Mouse (Mus musculus): ENCODE results near the gene Rbbp5.
"Not testable (repeated sequence)": the region's sequence is repeated elsewhere in the genome, so short reads cannot be mapped to it uniquely, and the experiment has no call there.

Rbbp5 gene

GRCm38 (mm10) chr1:132476928-132477691 is at the start of gene Rbbp5:
Rbbp5 (plus strand) TSS chr1:132477365.
- DNase-seq (ENCODE audit: low spot score in 2 of 2) = peak; percentile 82

GRCm38 (mm10) chr1:132430818-132431217 is 46.3 kb upstream of the Rbbp5 start:
- DNase-seq (ENCODE audit: low spot score in 2 of 2) = no peak

GRCm38 (mm10) chr1:132431716-132432115 is 45.4 kb upstream of the Rbbp5 start:
- peak in 1 of 2 experiments; percentile 24 for DNase-seq (ENCODE audit: low spot score in 2 of 2)

- no peak for DNase-seq (ENCODE audit: low spot score in 2 of 2)
These were observed 43.8 kb upstream of the Rbbp5 start for GRCm38 (mm10) chr1:132433349-132433748.

- no peak for DNase-seq (ENCODE audit: low spot score in 2 of 2)
These were observed 43.1 kb upstream of the Rbbp5 start for GRCm38 (mm10) chr1:132434032-132434431.

- no peak for DNase-seq (ENCODE audit: low spot score in 2 of 2)
These were observed 40.7 kb upstream of the Rbbp5 start for GRCm38 (mm10) chr1:132436320-132436958.

GRCm38 (mm10) chr1:132436960-132437359 is 40.2 kb upstream of the Rbbp5 start:
- no peak for DNase-seq (ENCODE audit: low spot score in 2 of 2)

- no peak for DNase-seq (ENCODE audit: low spot score in 2 of 2)
These were observed 39.8 kb upstream of the Rbbp5 start for GRCm38 (mm10) chr1:132437389-132437788.

GRCm38 (mm10) chr1:132440896-132441435 is 36.2 kb upstream of the Rbbp5 start:
- no peak for DNase-seq (ENCODE audit: low spot score in 2 of 2)

- DNase-seq (ENCODE audit: low spot score in 2 of 2) = no peak
These were observed 27.4 kb upstream of the Rbbp5 start for GRCm38 (mm10) chr1:132449742-132450141.

- DNase-seq (ENCODE audit: low spot score in 2 of 2) = no peak
These were observed 12.5 kb upstream of the Rbbp5 start for GRCm38 (mm10) chr1:132464651-132465050.

- DNase-seq (ENCODE audit: low spot score in 2 of 2) = no peak
These were observed 8.2 kb upstream of the Rbbp5 start for GRCm38 (mm10) chr1:132468926-132469325.

GRCm38 (mm10) chr1:132469519-132469918 is 7.6 kb upstream of the Rbbp5 start:
- DNase-seq (ENCODE audit: low spot score in 2 of 2) = no peak

GRCm38 (mm10) chr1:132470031-132470430 is 7.1 kb upstream of the Rbbp5 start:
- not testable (repeated sequence) for DNase-seq (ENCODE audit: low spot score in 2 of 2)

- no peak for DNase-seq (ENCODE audit: low spot score in 2 of 2)
These were observed 6.1 kb upstream of the Rbbp5 start for GRCm38 (mm10) chr1:132471032-132471431.

GRCm38 (mm10) chr1:132471499-132471898 is 5.7 kb upstream of the Rbbp5 start:
- no peak for DNase-seq (ENCODE audit: low spot score in 2 of 2)

GRCm38 (mm10) chr1:132472537-132472936 is 4.6 kb upstream of the Rbbp5 start:
- no peak for DNase-seq (ENCODE audit: low spot score in 2 of 2)

- DNase-seq (ENCODE audit: low spot score in 2 of 2) = no peak
These were observed 2.7 kb upstream of the Rbbp5 start for GRCm38 (mm10) chr1:132474496-132474895.

- DNase-seq (ENCODE audit: low spot score in 2 of 2) = no peak
These were observed 614 bp upstream of the Rbbp5 start for GRCm38 (mm10) chr1:132476575-132476927.

- no peak for DNase-seq (ENCODE audit: low spot score in 2 of 2)
These were observed 2.3 kb downstream of the Rbbp5 start for GRCm38 (mm10) chr1:132479438-132479837.

GRCm38 (mm10) chr1:132481619-132482018 is 4.5 kb downstream of the Rbbp5 start:
- no peak for DNase-seq (ENCODE audit: low spot score in 2 of 2)

GRCm38 (mm10) chr1:132483234-132483633 is 6.1 kb downstream of the Rbbp5 start:
- no peak for DNase-seq (ENCODE audit: low spot score in 2 of 2)

- no peak for DNase-seq (ENCODE audit: low spot score in 2 of 2)
These were observed 6.6 kb downstream of the Rbbp5 start for GRCm38 (mm10) chr1:132483759-132484158.

Data from frontal cortex, postnatal 25 days (tissue).